Mouse (Mus musculus) Patski (cell line): ENCODE measurements at regions not wholly inside any gene's neighbourhood (a gene's known extent, or its start where the extent isn't known, plus 50 kb on each side); places are given as distances from the start of the nearest gene placed in this dataset.

Experiments used
- ATAC-seq: fragments of 100-300 bp; one replicate; pipeline ENCODE4 v1.8.0; 2021
- CTCF ChIA-PET: fragments of 350-600 bp; sonication (Branson Sonifier 250); formaldehyde crosslinking; loops from one replicate; lab custom pipeline; 2022; ENCODE audit warnings: inconsistent platforms; lab: Charles Lee
- POLR2A ChIA-PET: fragments of 350-600 bp; sonication (Branson Sonifier 250); formaldehyde crosslinking; loops from one replicate; lab custom pipeline; 2022; ENCODE audit warnings: antibody characterized with exemption, inconsistent platforms; lab: Charles Lee
- DNase-seq: peaks from one replicate; pipeline ENCODE4 v3.0.0-alpha.2; 2011; ENCODE audit warnings: low read depth, low spot score
- H3K27me3 ChIP-seq: fragments of 371-371 bp; one replicate; pipeline ENCODE4 v1.5.1; 2021
- CTCF ChIP-seq: fragments of 100-300 bp; IDR thresholded peaks from one replicate; pipeline ENCODE4 v1.5.1; 2021
- in situ Hi-C: fragments of 300-500 bp; cut with MboI; formaldehyde crosslinking; loops from 3 replicates; pipeline ENCODE4 v1.11.1; 2018; ENCODE audit warnings: low pct_unique_long_range_greater_than_20kb, mixed read lengths

- CTCF ChIA-PET: no interaction called here
- no peaks in the 10 kb centered on the region for H3K27me3 ChIP-seq
- TF ChIP-seq CTCF: no peak
- no peak for ATAC-seq
- in situ Hi-C loops: no loop called here
- DNase-seq: no peak
- POLR2A ChIA-PET: no interaction called here
Observed at GRCm38 (mm10) chr2:171633355-171634097, 409.7 kb downstream of the Cbln4 start.

GRCm38 (mm10) chr2:171630101-171630715 lies 413.1 kb downstream of the Cbln4 start:
- TF ChIP-seq CTCF: no peak
- H3K27me3 ChIP-seq: no peaks in the 10 kb centered on the region
- in situ Hi-C loops: no loop called here
- POLR2A ChIA-PET: no interaction called here
- ATAC-seq (no peak), DNase-seq (no peak)
- CTCF ChIA-PET: no interaction called here

GRCm38 (mm10) chr2:171628182-171628850 lies 414.9 kb downstream of the Cbln4 start:
- POLR2A ChIA-PET: no interaction called here
- TF ChIP-seq CTCF: no peak
- no peaks in the 10 kb centered on the region for H3K27me3 ChIP-seq
- in situ Hi-C loops: no loop called here
- no peak for ATAC-seq
- CTCF ChIA-PET: no interaction called here
- no peak for DNase-seq

GRCm38 (mm10) chr2:171620668-171621067 lies 422.6 kb downstream of the Cbln4 start:
- DNase-seq: no peak
- no peak for TF ChIP-seq CTCF
- in situ Hi-C loops: no loop called here
- H3K27me3 ChIP-seq: no peaks in the 10 kb centered on the region
- no peak for ATAC-seq
- CTCF ChIA-PET: no interaction called here
- POLR2A ChIA-PET: no interaction called here

- TF ChIP-seq CTCF: no peak
- no peak for DNase-seq
- no peaks in the 10 kb centered on the region for H3K27me3 ChIP-seq
- in situ Hi-C loops: no loop called here
- ATAC-seq: no peak
- POLR2A ChIA-PET: no interaction called here
- CTCF ChIA-PET: no interaction called here
Observed at GRCm38 (mm10) chr2:171620253-171620652, 423.0 kb downstream of the Cbln4 start.

- CTCF ChIA-PET: no interaction called here
- in situ Hi-C loops: no loop called here
- ATAC-seq: no peak
Observed at GRCm38 (mm10) chr2:171618771-171619170, 424.5 kb downstream of the Cbln4 start.

GRCm38 (mm10) chr2:171618333-171618732 lies 424.9 kb downstream of the Cbln4 start:
- no peak for TF ChIP-seq CTCF
- ATAC-seq: no peak
- H3K27me3 ChIP-seq: no peaks in the 10 kb centered on the region
- CTCF ChIA-PET: no interaction called here
- POLR2A ChIA-PET: no interaction called here
- DNase-seq: no peak
- in situ Hi-C loops: no loop called here

More at GRCm38 (mm10) chr2:171618771-171619170, 424.5 kb downstream of the Cbln4 start:
- TF ChIP-seq CTCF: no peak
- DNase-seq: no peak
- POLR2A ChIA-PET: no interaction called here
- no peaks in the 10 kb centered on the region for H3K27me3 ChIP-seq

- POLR2A ChIA-PET: no interaction called here
Observed at GRCm38 (mm10) chr2:171615462-171615861, 427.8 kb downstream of the Cbln4 start.

GRCm38 (mm10) chr2:171605064-171605463 lies 438.2 kb downstream of the Cbln4 start:
- TF ChIP-seq CTCF: no peak
- DNase-seq (no peak), ATAC-seq (no peak)
- ChIA-PET CTCF (no interaction called here), POLR2A (no interaction called here)
- no peaks in the 10 kb centered on the region for H3K27me3 ChIP-seq
- in situ Hi-C loops: no loop called here

More at GRCm38 (mm10) chr2:171615462-171615861, 427.8 kb downstream of the Cbln4 start:
- DNase-seq (no peak), ATAC-seq (no peak)
- in situ Hi-C loops: no loop called here
- TF ChIP-seq CTCF: no peak
- CTCF ChIA-PET: no interaction called here
- H3K27me3 ChIP-seq: no peaks in the 10 kb centered on the region

GRCm38 (mm10) chr2:171595240-171595639 lies 448.0 kb downstream of the Cbln4 start:
- ATAC-seq (no peak), DNase-seq (no peak)
- TF ChIP-seq CTCF: no peak
- in situ Hi-C loops: no loop called here
- no peaks in the 10 kb centered on the region for H3K27me3 ChIP-seq
- POLR2A ChIA-PET: no interaction called here
- CTCF ChIA-PET: no interaction called here

GRCm38 (mm10) chr2:171593884-171594283 lies 449.4 kb downstream of the Cbln4 start:
- H3K27me3 ChIP-seq: no peaks in the 10 kb centered on the region
- CTCF ChIA-PET: no interaction called here
- in situ Hi-C loops: no loop called here
- no peak for ATAC-seq
- DNase-seq: no peak
- POLR2A ChIA-PET: no interaction called here
- no peak for TF ChIP-seq CTCF
